Comparison of ENCODE assay signal across 21 mouse cellular contexts in the genomic region with DNA sequence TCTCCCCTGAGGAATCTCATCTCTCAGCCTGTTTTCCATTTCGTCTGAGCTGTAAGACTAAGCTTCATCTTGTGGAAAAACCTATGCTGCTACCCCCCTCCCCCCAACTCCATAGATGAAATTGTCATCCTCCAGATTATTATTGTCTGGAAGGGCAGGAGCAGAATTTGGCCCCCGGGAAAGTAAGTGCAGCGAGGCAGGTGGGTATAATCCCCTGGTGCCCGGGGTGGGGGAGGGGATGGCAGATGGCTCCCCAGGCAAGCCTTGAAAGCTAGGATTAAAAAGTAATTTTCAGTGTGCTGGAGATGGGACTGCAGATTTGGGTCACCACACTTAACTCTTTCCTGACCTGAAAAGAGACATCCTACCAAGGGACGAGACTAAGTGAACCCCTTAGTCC. TPM values are rescaled to one million over a fixed set of nuclear protein-coding genes. Genes with fewer than 3 reads are reported as not detected.
A peak's percentile ranks its signal among the peaks of the same experiment; 100 is the strongest.
DNase-seq lines count a peak whose midpoint lies in the region; ATAC-seq and TF ChIP-seq lines count a peak whose summit lies in the region.
"Had no signal": no experiment of that assay in that cellular context is flagged by ENCODE, and none has a peak within 500 bp of the region (broad histone marks: within the 10 kb centered on the region; RNA-seq: fewer than 3 reads in every experiment).

No protein-coding gene starts in this region.

- 26% methylated on average over 5 of the region's 5 CpGs for WGBS in hindbrain, postnatal 0 days
- WGBS in hindbrain, embryonic 13.5 days: 32% methylated on average over 5 of the region's 5 CpGs
- WGBS in midbrain, embryonic 12.5 days: 16% methylated on average over 5 of the region's 5 CpGs
- 14% methylated on average over 5 of the region's 5 CpGs for WGBS in midbrain, embryonic 16.5 days
- WGBS in midbrain, embryonic 14.5 days: 8% methylated on average over 5 of the region's 5 CpGs
- 64% methylated on average over 5 of the region's 5 CpGs for WGBS in heart, adult 2 months

- intact Hi-C loops in heart, adult 2 months (cut with DNase I): no loop called here

- H3K79me2 ChIP-seq in heart, adult 2 months (replicated peaks; ENCODE audit: control insufficient read depth, insufficient read depth, low read length): no peaks in the 10 kb centered on the region

- H3K9me3 ChIP-seq in hindbrain, postnatal 0 days (ENCODE audit: low read length): no peaks in the 10 kb centered on the region
- H3K9me3 ChIP-seq in hindbrain, embryonic 13.5 days: no peaks in the 10 kb centered on the region
- no peaks in the 10 kb centered on the region for H3K9me3 ChIP-seq in midbrain, embryonic 12.5 days
- H3K9me3 ChIP-seq in midbrain, embryonic 16.5 days (replicated peaks; ENCODE audit: control insufficient read depth, low read length, poor library complexity, severe bottlenecking): no peaks in the 10 kb centered on the region
- H3K9me3 ChIP-seq in midbrain, embryonic 14.5 days (ENCODE audit: control insufficient read depth, low read length): no peaks in the 10 kb centered on the region
- H3K9me3 ChIP-seq: embryonic facial prominence, embryonic 12.5 days; forebrain, embryonic 13.5 days; heart, embryonic 12.5 days; hindbrain, embryonic 10.5 days; hindbrain, embryonic 15.5 days had no signal

- H3K4me1 ChIP-seq in hindbrain, postnatal 0 days (ENCODE audit: insufficient read depth, low read length): no peaks in the 10 kb centered on the region
- H3K4me1 ChIP-seq in hindbrain, embryonic 13.5 days (replicated peaks): peaks cover 17% of the 10 kb centered on the region
- peaks cover 26% of the 10 kb centered on the region for H3K4me1 ChIP-seq in midbrain, embryonic 12.5 days
- peaks cover 4% of the 10 kb centered on the region for H3K4me1 ChIP-seq in midbrain, embryonic 16.5 days (ENCODE audit: control insufficient read depth, insufficient read depth, low read length)
- H3K4me1 ChIP-seq in midbrain, embryonic 14.5 days (ENCODE audit: control insufficient read depth, insufficient read depth, low read length): peaks cover 19% of the 10 kb centered on the region; the same call in 1 of the 2 replicates
- no peaks in the 10 kb centered on the region for H3K4me1 ChIP-seq in heart, adult 2 months (ENCODE audit: control insufficient read depth, insufficient read depth, low read length)
- H3K4me1 ChIP-seq: heart, embryonic 12.5 days; hindbrain, embryonic 15.5 days had no signal

- DNase-seq in hindbrain, postnatal 0 days (ENCODE audit: low spot score): peak; percentile 41
- peak; percentile 57 for DNase-seq in midbrain, embryonic 14.5 days
- peak; percentile 82 for DNase-seq in retina, postnatal 7 days (ENCODE audit: low read depth, low spot score)
- no peak for DNase-seq in heart, adult 2 months
- no peak for DNase-seq in urinary bladder, postnatal 14 days (ENCODE audit: low spot score)
- DNase-seq: adrenal gland, adult 8-10 months; adrenal gland, postnatal 36 days; cerebellum, adult 11 months; cerebellum, adult 9-10 months; embryo, embryonic 11 days; forebrain, postnatal 0 days; heart, adult 18-20 months had no signal

- TF ChIP-seq CTCF in hindbrain, postnatal 0 days (IDR thresholded peaks at IDR 0.05; ENCODE audit: low read depth): no peak
- no peak for TF ChIP-seq CTCF in heart, adult 2 months (IDR thresholded peaks at IDR 0.05)

- TF ChIP-seq EP300 in heart, adult 2 months (IDR thresholded peaks at IDR 0.05; ENCODE audit: insufficient read depth, low read depth, low read length): no peak

- ATAC-seq in hindbrain, postnatal 0 days: no peak
- ATAC-seq in hindbrain, embryonic 13.5 days (ENCODE audit: low FRiP score): no peak
- no peak for ATAC-seq in midbrain, embryonic 12.5 days (ENCODE audit: low FRiP score, low read depth)
- ATAC-seq in midbrain, embryonic 16.5 days: no peak
- ATAC-seq in midbrain, embryonic 14.5 days (ENCODE audit: low FRiP score, low TSS enrichment): no peak
- ATAC-seq: forebrain, embryonic 13.5 days; forebrain, postnatal 0 days; inflammation-experienced regulatory T-cells, adult 6 months had no signal

- no peak overlapping the region for H3K4me3 ChIP-seq in hindbrain, postnatal 0 days (ENCODE audit: low read length)
- no peak overlapping the region for H3K4me3 ChIP-seq in hindbrain, embryonic 13.5 days
- no peak overlapping the region for H3K4me3 ChIP-seq in midbrain, embryonic 12.5 days
- H3K4me3 ChIP-seq in midbrain, embryonic 16.5 days (ENCODE audit: low read depth, low read length): no peak overlapping the region
- H3K4me3 ChIP-seq in midbrain, embryonic 14.5 days (replicated peaks; ENCODE audit: low read depth, low read length): no peak overlapping the region
- H3K4me3 ChIP-seq in heart, adult 2 months: no peak overlapping the region
- H3K4me3 ChIP-seq: embryonic facial prominence, embryonic 12.5 days; forebrain, embryonic 13.5 days; heart, embryonic 12.5 days; hindbrain, embryonic 10.5 days; hindbrain, embryonic 15.5 days had no signal

- TF ChIP-seq POLR2A in heart, adult 2 months (IDR thresholded peaks at IDR 0.05; ENCODE audit: insufficient read depth, low read depth, low read length): no peak

- H3K27ac ChIP-seq in hindbrain, postnatal 0 days: no peak overlapping the region
- H3K27ac ChIP-seq in hindbrain, embryonic 13.5 days: no peak overlapping the region
- H3K27ac ChIP-seq in midbrain, embryonic 12.5 days (replicated peaks): no peak overlapping the region
- H3K27ac ChIP-seq in midbrain, embryonic 16.5 days (ENCODE audit: low read length): no peak overlapping the region
- peak overlapping the region; percentile 13; the same call in 1 of the 2 replicates for H3K27ac ChIP-seq in midbrain, embryonic 14.5 days (replicated peaks; ENCODE audit: low read depth, low read length)
- H3K27ac ChIP-seq in heart, adult 2 months: no peak overlapping the region
- H3K27ac ChIP-seq: embryonic facial prominence, embryonic 12.5 days; forebrain, embryonic 13.5 days; hindbrain, embryonic 15.5 days had no signal

- no peak overlapping the region for H3K9ac ChIP-seq in hindbrain, postnatal 0 days (replicated peaks; ENCODE audit: low read length)
- H3K9ac ChIP-seq in hindbrain, embryonic 13.5 days: no peak overlapping the region
- no peak overlapping the region for H3K9ac ChIP-seq in midbrain, embryonic 12.5 days (replicated peaks)
- no peak overlapping the region for H3K9ac ChIP-seq in midbrain, embryonic 16.5 days (ENCODE audit: low read depth, low read length)
- H3K9ac ChIP-seq in midbrain, embryonic 14.5 days (replicated peaks; ENCODE audit: low read length): no peak overlapping the region
- H3K9ac ChIP-seq in heart, adult 2 months (ENCODE audit: low read depth, low read length): no peak overlapping the region
- H3K9ac ChIP-seq: embryonic facial prominence, embryonic 12.5 days; forebrain, embryonic 13.5 days; forebrain, postnatal 0 days; heart, embryonic 12.5 days; hindbrain, embryonic 15.5 days had no signal

- H3K4me2 ChIP-seq in hindbrain, postnatal 0 days (ENCODE audit: low read depth, low read length): no peak overlapping the region
- no peak overlapping the region for H3K4me2 ChIP-seq in hindbrain, embryonic 13.5 days
- 0 out of 2 replicates have a peak overlapping the region, but pooled peaks have one; percentile 11 for H3K4me2 ChIP-seq in midbrain, embryonic 12.5 days (replicated peaks)
- no peak overlapping the region for H3K4me2 ChIP-seq in midbrain, embryonic 16.5 days (ENCODE audit: low read length)
- no peak overlapping the region for H3K4me2 ChIP-seq in midbrain, embryonic 14.5 days (ENCODE audit: low read length)
- H3K4me2 ChIP-seq: embryonic facial prominence, embryonic 12.5 days; forebrain, embryonic 13.5 days; heart, embryonic 12.5 days; hindbrain, embryonic 15.5 days had no signal

- H3K27me3 ChIP-seq in hindbrain, postnatal 0 days (ENCODE audit: insufficient read depth, low read length): no peaks in the 10 kb centered on the region
- 0 out of 2 replicates have a peak, but pooled peaks cover 5% of the 10 kb centered on the region for H3K27me3 ChIP-seq in hindbrain, embryonic 13.5 days
- H3K27me3 ChIP-seq in midbrain, embryonic 12.5 days: no peaks in the 10 kb centered on the region
- 0 out of 2 replicates have a peak, but pooled peaks cover 3% of the 10 kb centered on the region for H3K27me3 ChIP-seq in midbrain, embryonic 16.5 days (ENCODE audit: control insufficient read depth, insufficient read depth, low read depth, low read length)
- no peaks in the 10 kb centered on the region for H3K27me3 ChIP-seq in midbrain, embryonic 14.5 days (ENCODE audit: control insufficient read depth, insufficient read depth, low read length)
- no peaks in the 10 kb centered on the region for H3K27me3 ChIP-seq in heart, adult 2 months (ENCODE audit: control insufficient read depth, insufficient read depth, low read length)
- H3K27me3 ChIP-seq: embryonic facial prominence, embryonic 12.5 days; forebrain, embryonic 13.5 days; heart, embryonic 12.5 days; hindbrain, embryonic 15.5 days had no signal

- H3K36me3 ChIP-seq in hindbrain, postnatal 0 days (ENCODE audit: insufficient read depth, low read length): no peaks in the 10 kb centered on the region
- no peaks in the 10 kb centered on the region for H3K36me3 ChIP-seq in hindbrain, embryonic 13.5 days
- H3K36me3 ChIP-seq in midbrain, embryonic 12.5 days: no peaks in the 10 kb centered on the region
- no peaks in the 10 kb centered on the region for H3K36me3 ChIP-seq in midbrain, embryonic 16.5 days (ENCODE audit: control insufficient read depth, insufficient read depth, low read length)
- H3K36me3 ChIP-seq in midbrain, embryonic 14.5 days (ENCODE audit: control insufficient read depth, insufficient read depth, low read length): no peaks in the 10 kb centered on the region
- H3K36me3 ChIP-seq in heart, adult 2 months (ENCODE audit: control insufficient read depth, insufficient read depth, low read length): no peaks in the 10 kb centered on the region
- H3K36me3 ChIP-seq: embryonic facial prominence, embryonic 12.5 days; heart, embryonic 12.5 days; hindbrain, embryonic 10.5 days; hindbrain, embryonic 15.5 days had no signal

RNA-seq across cellular contexts. Expression of gene Ccnq, which starts 10.7 kb away (rescaled TPM):
- 35.9 and 39.0 TPM in 2 replicates for total RNA-seq in hindbrain, postnatal 0 days (2014; rRNA removed)
- polyA plus RNA-seq in hindbrain, postnatal 0 days (2015; fragmentation: Nextera tagmentation; extraction: Ambion mirVana): 35.4 and 37.5 TPM in 2 replicates
- 28.3 and 33.3 TPM in 2 replicates for polyA plus RNA-seq in hindbrain, embryonic 13.5 days (2015; fragmentation: Nextera tagmentation; extraction: Ambion mirVana)
- 31.0 and 35.6 TPM in 2 replicates for polyA plus RNA-seq in midbrain, embryonic 12.5 days (2016; fragmentation: Nextera tagmentation; extraction: Ambion mirVana)
- polyA plus RNA-seq in midbrain, embryonic 16.5 days (2015; fragmentation: Nextera tagmentation; extraction: Ambion mirVana): 25.2 and 27.8 TPM in 2 replicates
- polyA plus RNA-seq in midbrain, embryonic 14.5 days (2014; fragmentation: Nextera tagmentation; extraction: Ambion mirVana): 34.9 and 35.2 TPM in 2 replicates
- total RNA-seq in heart, adult 2 months (2021): 10 to 100 TPM; 18.4 to 19.0 TPM
- 42.4 and 59.7 TPM in 2 replicates for polyA plus RNA-seq in heart, adult 2 months (2012; rRNA removed)

Comparison
In these comparisons a context has a peak if more than half of its experiments do, and no peak if none do; other contexts are left out.
1. DNase-seq: peak in hindbrain, postnatal 0 days (single experiment), midbrain, embryonic 14.5 days (single experiment) and retina, postnatal 7 days (single experiment); none in heart, adult 2 months (0 of 2) and urinary bladder, postnatal 14 days (single experiment).